Mouse (Mus musculus): ENCODE results near the gene Kdm2a.

The Kdm2a gene

GRCm38 (mm10) chr19:4397798-4398629, at the start of gene Kdm2a:
Kdm2a (minus strand) TSS chr19:4398285.
- peak; percentile 61 for DNase-seq

GRCm38 (mm10) chr19:4447445-4447844, 49.4 kb upstream of the Kdm2a start:
- DNase-seq: no peak

GRCm38 (mm10) chr19:4446661-4447420, 48.8 kb upstream of the Kdm2a start:
- DNase-seq: no peak

- peak; percentile 89 for DNase-seq
These were observed 44.3 kb upstream of the Kdm2a start for GRCm38 (mm10) chr19:4442408-4442807.

GRCm38 (mm10) chr19:4441621-4442161, 43.6 kb upstream of the Kdm2a start:
- peak; percentile 88 for DNase-seq

- DNase-seq: peak; percentile 76
These were observed 43.1 kb upstream of the Kdm2a start for GRCm38 (mm10) chr19:4441090-4441591.

GRCm38 (mm10) chr19:4440222-4440621, 42.1 kb upstream of the Kdm2a start:
- peak; percentile 74 for DNase-seq

GRCm38 (mm10) chr19:4439161-4439801, 41.2 kb upstream of the Kdm2a start, which contains the start of gene Rhod:
Rhod (minus strand) TSS chr19:4439432.
- peak; percentile 68 for DNase-seq

- DNase-seq: peak; percentile 41
These were observed 40.7 kb upstream of the Kdm2a start for GRCm38 (mm10) chr19:4438791-4439160.

- no peak for DNase-seq
These were observed 39.8 kb upstream of the Kdm2a start for GRCm38 (mm10) chr19:4437886-4438285.

- DNase-seq: no peak
These were observed 38.2 kb upstream of the Kdm2a start for GRCm38 (mm10) chr19:4436254-4436653.

GRCm38 (mm10) chr19:4434999-4435398, 36.9 kb upstream of the Kdm2a start:
- no peak for DNase-seq

- no peak for DNase-seq
These were observed 35.7 kb upstream of the Kdm2a start for GRCm38 (mm10) chr19:4433756-4434155.

GRCm38 (mm10) chr19:4430091-4430620, 32.1 kb upstream of the Kdm2a start:
- DNase-seq: no peak

GRCm38 (mm10) chr19:4425610-4426366, 27.7 kb upstream of the Kdm2a start:
- peak; percentile 61 for DNase-seq

GRCm38 (mm10) chr19:4423021-4423420, 24.9 kb upstream of the Kdm2a start:
- no peak for DNase-seq

GRCm38 (mm10) chr19:4422581-4422980, 24.5 kb upstream of the Kdm2a start:
- peak; percentile 32 for DNase-seq

- peak; percentile 68 for DNase-seq
These were observed 22.2 kb upstream of the Kdm2a start for GRCm38 (mm10) chr19:4420153-4420910.

- DNase-seq: no peak
These were observed 21.6 kb upstream of the Kdm2a start for GRCm38 (mm10) chr19:4419711-4420110.

- no peak for DNase-seq
These were observed 19.6 kb upstream of the Kdm2a start for GRCm38 (mm10) chr19:4417713-4418112.

- peak; percentile 89 for DNase-seq
These were observed 19.1 kb upstream of the Kdm2a start for GRCm38 (mm10) chr19:4417183-4417582.
